Mouse (Mus musculus) forebrain, embryonic 16.5 days (tissue): ENCODE results near the gene Cox17. TPM values are rescaled to one million over a fixed set of nuclear protein-coding genes. Genes with fewer than 3 reads are reported as not detected.

Source experiments
- ATAC-seq: fragments of 200-750 bp; cut with Nextera tagmentation; 2 replicates; pipeline ENCODE4 v1.8.0; 2017; ENCODE audit warnings: mild to moderate bottlenecking, moderate library complexity
- H3K27ac ChIP-seq: fragments of 300-500 bp; sonication (generic); 2 replicates; pipeline ENCODE4 v1.5.1; 2014; ENCODE audit warnings: low read length, control low read depth
- H3K27me3 ChIP-seq: fragments of 300-500 bp; sonication (generic); replicated peaks from 2 replicates; pipeline ENCODE4 v1.6.1; 2014; ENCODE audit warnings: low read length; ENCODE audit not compliant: control insufficient read depth, insufficient read depth
- H3K36me3 ChIP-seq: fragments of 300-500 bp; sonication (generic); 2 replicates; pipeline ENCODE4 v1.6.1; 2014; ENCODE audit not compliant: control insufficient read depth, insufficient read depth
- H3K4me1 ChIP-seq: fragments of 300-500 bp; sonication (generic); replicated peaks from 2 replicates; pipeline ENCODE4 v1.6.1; 2014; ENCODE audit warnings: low read length; ENCODE audit not compliant: control insufficient read depth, insufficient read depth
- H3K4me2 ChIP-seq: fragments of 300-500 bp; sonication (generic); 2 replicates; pipeline ENCODE4 v1.6.1; 2014; ENCODE audit warnings: mild to moderate bottlenecking, low read length, control low read depth
- H3K4me3 ChIP-seq: fragments of 300-500 bp; sonication (generic); replicated peaks from 2 replicates; pipeline ENCODE4 v1.5.1; 2014; ENCODE audit warnings: mild to moderate bottlenecking, low read length, control low read depth
- H3K9ac ChIP-seq: fragments of 300-500 bp; sonication (generic); replicated peaks from 2 replicates; pipeline ENCODE4 v1.6.1; 2014; ENCODE audit warnings: low read depth, low read length, control low read depth
- H3K9me3 ChIP-seq: fragments of 300-500 bp; sonication (generic); 2 replicates; pipeline ENCODE4 v1.6.1; 2016; ENCODE audit warnings: low read length; ENCODE audit not compliant: control insufficient read depth
- WGBS: fragments of 180-500 bp; shearing (Covaris S2); extraction: QIAGEN DNeasy Blood & Tissue Kit; methylation state at CpG from one replicate; pipeline ENCODE4 v1.1.7; 2014; 5-methylcytosine and 5-hydroxymethylcytosine counted together
- polyA plus RNA-seq: library from polyadenylated mRNA; unstranded; fragments of >200 nt; fragmentation: Nextera tagmentation; extraction: Ambion mirVana; gene quantifications from 2 replicates; pipeline ENCODE4 v1.2.1, GENCODE M21; 2015

The Cox17 gene
- polyA plus RNA-seq, 1 experiment from 2014 or later, result 88.6 TPM

GRCm38 (mm10) chr16:38366231-38366630, 19.4 kb downstream of the Cox17 start:
- Histone ChIP-seq H3K4me1 (no peaks in the 10 kb centered on the region), H3K4me2 (no peak overlapping the region), H3K27ac (no peak overlapping the region), H3K36me3 (no peaks in the 10 kb centered on the region), H3K9me3 (no peaks in the 10 kb centered on the region), H3K27me3 (no peaks in the 10 kb centered on the region), H3K9ac (no peak overlapping the region), H3K4me3 (no peak overlapping the region)
- ATAC-seq, result no peak
- 94% methylated on average over 4 of the region's 4 CpGs for WGBS

GRCm38 (mm10) chr16:38368336-38368735, 21.5 kb downstream of the Cox17 start:
- H3K4me2 ChIP-seq, result no peak overlapping the region
- no peaks in the 10 kb centered on the region for H3K27me3 ChIP-seq
- no peak for ATAC-seq
- no peaks in the 10 kb centered on the region for H3K4me1 ChIP-seq
- no peak overlapping the region for H3K9ac ChIP-seq
- 42% methylated on average over 10 of the region's 10 CpGs for WGBS
- no peak overlapping the region for H3K4me3 ChIP-seq
- no peak overlapping the region for H3K27ac ChIP-seq
- no peaks in the 10 kb centered on the region for H3K36me3 ChIP-seq
- H3K9me3 ChIP-seq, result no peaks in the 10 kb centered on the region

DNA sequence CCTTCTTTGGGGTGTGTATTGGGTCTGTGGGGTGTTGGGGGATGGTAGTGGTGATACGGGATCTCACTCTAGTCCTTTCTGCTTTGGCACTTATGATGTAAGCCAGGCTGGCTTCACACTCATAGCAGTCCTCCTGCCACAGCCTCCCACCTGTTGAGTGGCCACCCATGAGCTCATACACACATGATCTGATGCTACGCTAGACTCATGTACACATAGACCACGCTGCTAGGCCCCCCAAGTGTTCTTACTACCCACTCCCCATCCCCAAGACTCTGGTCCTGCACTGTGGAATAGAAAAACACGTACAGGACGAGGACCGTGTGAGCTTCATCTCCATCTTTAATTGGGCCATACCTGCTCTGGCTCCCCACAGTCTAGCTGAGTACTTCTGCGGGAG, 22.2 kb downstream of the Cox17 start:
- no peaks in the 10 kb centered on the region for H3K4me1 ChIP-seq
- no peaks in the 10 kb centered on the region for H3K9me3 ChIP-seq
- 80% methylated on average over 7 of the region's 7 CpGs for WGBS
- H3K9ac ChIP-seq, result no peak overlapping the region
- H3K4me2 ChIP-seq, result no peak overlapping the region
- no peak overlapping the region for H3K27ac ChIP-seq
- no peaks in the 10 kb centered on the region for H3K27me3 ChIP-seq
- no peak overlapping the region for H3K4me3 ChIP-seq
- ATAC-seq, result no peak
- H3K36me3 ChIP-seq, result no peaks in the 10 kb centered on the region

DNA sequence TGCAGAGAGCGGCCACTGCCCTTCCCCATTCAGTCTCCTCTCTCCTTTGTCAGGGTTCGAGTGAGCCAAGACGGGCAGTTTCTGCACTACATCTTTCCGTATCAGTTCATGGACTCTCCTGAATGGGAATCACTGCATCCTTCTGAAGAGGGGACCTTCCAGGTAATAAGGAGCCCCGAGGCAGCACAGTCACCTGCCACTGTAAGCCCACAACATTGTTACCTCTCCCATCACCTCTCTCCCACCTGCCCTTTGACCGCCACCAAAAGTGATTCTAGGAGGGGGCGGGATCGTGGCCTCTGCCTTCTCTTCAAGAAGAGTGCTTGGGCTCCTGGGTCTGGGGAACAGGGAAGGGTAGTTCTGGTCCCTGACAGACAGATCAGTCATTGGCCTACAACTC, 22.6 kb downstream of the Cox17 start:
- no peak overlapping the region for H3K4me2 ChIP-seq
- no peaks in the 10 kb centered on the region for H3K27me3 ChIP-seq
- 88% methylated on average over 8 of the region's 8 CpGs for WGBS
- H3K9ac ChIP-seq, result no peak overlapping the region
- H3K4me3 ChIP-seq, result no peak overlapping the region
- no peaks in the 10 kb centered on the region for H3K36me3 ChIP-seq
- ATAC-seq, result no peak
- H3K27ac ChIP-seq, result no peak overlapping the region
- H3K9me3 ChIP-seq, result no peaks in the 10 kb centered on the region
- no peaks in the 10 kb centered on the region for H3K4me1 ChIP-seq

GRCm38 (mm10) chr16:38369992-38370484, 23.2 kb downstream of the Cox17 start:
- Histone ChIP-seq H3K9me3 (no peaks in the 10 kb centered on the region), H3K4me1 (no peaks in the 10 kb centered on the region), H3K36me3 (no peaks in the 10 kb centered on the region), H3K4me3 (no peak overlapping the region), H3K9ac (no peak overlapping the region), H3K4me2 (no peak overlapping the region), H3K27me3 (no peaks in the 10 kb centered on the region), H3K27ac (no peak overlapping the region)
- ATAC-seq, result no peak
- WGBS, result 90% methylated on average over 4 of the region's 4 CpGs

DNA sequence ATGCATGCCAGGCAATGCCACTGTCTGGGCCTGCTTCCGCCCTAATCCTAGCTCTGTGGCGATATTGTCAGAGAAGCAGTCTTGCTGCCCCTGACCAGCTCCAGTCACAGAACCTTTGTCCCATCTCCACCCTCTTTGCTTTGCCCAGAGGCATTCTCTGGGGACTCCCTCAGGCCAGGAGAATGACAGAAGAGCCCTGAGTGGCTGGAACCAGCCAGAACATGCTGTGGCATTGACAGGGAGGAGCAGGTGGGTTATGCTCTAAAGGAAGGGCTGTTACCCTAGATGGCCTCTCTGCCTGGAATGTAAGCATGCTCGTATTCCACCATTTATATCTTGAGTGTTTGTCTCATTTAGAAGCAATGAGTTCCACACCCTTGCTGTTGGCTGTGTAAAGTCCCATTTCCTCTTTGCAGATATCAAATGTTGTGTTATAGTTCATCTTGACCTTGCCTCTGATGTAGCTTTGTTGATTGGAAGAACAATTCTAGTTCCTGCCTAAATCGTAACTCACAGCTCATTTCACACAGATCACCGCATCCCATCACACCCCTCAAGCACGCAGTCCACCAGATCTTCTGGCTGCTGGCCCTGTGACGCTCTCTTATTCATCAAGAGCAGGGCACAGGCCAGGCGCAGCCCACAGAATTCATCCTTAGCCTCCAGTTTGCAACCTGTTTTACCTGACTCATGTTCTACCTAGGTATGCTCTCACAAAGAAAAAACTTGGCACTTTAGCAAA, 24.0 kb downstream of the Cox17 start:
- ATAC-seq, result no peak
- H3K9ac ChIP-seq, result no peak overlapping the region
- H3K9me3 ChIP-seq, result no peaks in the 10 kb centered on the region
- H3K4me1 ChIP-seq, result peaks cover under 1% of the 10 kb centered on the region; the same call in 1 of the 2 replicates
- no peak overlapping the region for H3K27ac ChIP-seq
- WGBS, result 82% methylated on average over 8 of the region's 8 CpGs
- no peaks in the 10 kb centered on the region for H3K36me3 ChIP-seq
- no peaks in the 10 kb centered on the region for H3K27me3 ChIP-seq
- H3K4me3 ChIP-seq, result no peak overlapping the region
- H3K4me2 ChIP-seq, result no peak overlapping the region

- ATAC-seq, result no peak
- no peaks in the 10 kb centered on the region for H3K36me3 ChIP-seq
- no peaks in the 10 kb centered on the region for H3K27me3 ChIP-seq
- H3K9me3 ChIP-seq, result no peaks in the 10 kb centered on the region
- H3K4me2 ChIP-seq, result no peak overlapping the region
- H3K4me1 ChIP-seq, result peaks cover 9% of the 10 kb centered on the region
- WGBS, result 89% methylated on average over 15 of the region's 15 CpGs
- no peak overlapping the region for H3K4me3 ChIP-seq
- H3K27ac ChIP-seq, result no peak overlapping the region
- H3K9ac ChIP-seq, result no peak overlapping the region
Observed at GRCm38 (mm10) chr16:38371705-38372296, 25.0 kb downstream of the Cox17 start.

DNA sequence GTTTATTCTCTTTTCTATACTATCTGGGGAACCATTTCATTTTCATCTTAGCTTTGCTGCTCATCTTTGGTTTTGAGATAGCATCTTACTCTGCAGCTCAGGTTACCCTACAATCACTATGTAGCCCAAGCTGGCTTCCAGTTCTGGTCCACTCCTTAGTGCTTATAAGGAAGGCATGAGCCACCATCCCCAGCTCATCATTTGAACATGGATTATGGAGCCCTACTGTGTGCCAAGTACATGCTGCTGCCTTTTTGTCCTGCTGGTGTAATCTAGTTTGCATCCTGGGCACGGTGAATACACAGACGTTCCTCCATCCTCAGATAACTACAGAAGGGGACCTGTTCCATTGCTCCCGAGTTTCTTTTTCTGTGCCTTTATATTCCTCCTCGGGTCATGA, 26.1 kb downstream of the Cox17 start:
- Histone ChIP-seq H3K27me3 (no peaks in the 10 kb centered on the region), H3K4me3 (no peak overlapping the region), H3K9ac (no peak overlapping the region), H3K27ac (no peak overlapping the region), H3K9me3 (no peaks in the 10 kb centered on the region), H3K36me3 (no peaks in the 10 kb centered on the region), H3K4me2 (no peak overlapping the region), H3K4me1 (peaks cover 12% of the 10 kb centered on the region)
- ATAC-seq, result no peak
- 84% methylated on average over 4 of the region's 4 CpGs for WGBS

DNA sequence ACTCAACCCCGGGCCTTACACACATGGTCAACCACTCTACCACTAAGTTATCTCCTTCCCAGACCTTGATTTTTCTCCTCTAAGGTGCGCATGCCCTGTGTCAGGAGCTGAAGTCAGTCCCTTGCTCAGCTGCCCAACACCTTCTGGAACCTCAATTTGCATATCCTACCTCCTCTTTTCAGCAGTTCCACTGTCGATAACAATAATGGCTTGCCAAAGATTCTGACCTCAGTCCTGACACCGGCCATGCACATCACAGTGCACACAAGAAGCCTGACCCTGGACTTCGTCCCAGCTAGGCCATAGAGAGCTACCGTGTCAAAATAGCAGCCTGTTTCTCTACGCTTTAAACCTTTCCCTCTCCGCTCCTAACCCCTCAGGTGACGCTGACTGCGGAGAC, 26.6 kb downstream of the Cox17 start:
- ATAC-seq, result no peak
- H3K9me3 ChIP-seq, result no peaks in the 10 kb centered on the region
- no peak overlapping the region for H3K27ac ChIP-seq
- H3K4me2 ChIP-seq, result no peak overlapping the region
- H3K36me3 ChIP-seq, result no peaks in the 10 kb centered on the region
- H3K9ac ChIP-seq, result no peak overlapping the region
- H3K4me1 ChIP-seq, result peaks cover 12% of the 10 kb centered on the region
- 91% methylated on average over 10 of the region's 10 CpGs for WGBS
- no peaks in the 10 kb centered on the region for H3K27me3 ChIP-seq
- no peak overlapping the region for H3K4me3 ChIP-seq
